Mouse (Mus musculus) heart, embryonic 10.5 days (tissue): Measurements from ENCODE around the gene Ucn. TPM values are rescaled to one million over a fixed set of nuclear protein-coding genes. Genes with fewer than 3 reads are reported as not detected.

ENCODE experiments used
- DNase-seq: peaks from one replicate; pipeline ENCODE4 v3.0.0-alpha.2; 2017; ENCODE audit warnings: low spot score
- H3K27ac ChIP-seq: fragments of 300-500 bp; sonication (generic); 2 replicates; pipeline ENCODE4 v1.5.1; 2016; ENCODE audit warnings: mild to moderate bottlenecking
- H3K27me3 ChIP-seq: fragments of 300-500 bp; sonication (generic); 2 replicates; pipeline ENCODE4 v1.6.1; 2016; ENCODE audit warnings: mild to moderate bottlenecking; ENCODE audit not compliant: poor library complexity, insufficient read depth, severe bottlenecking
- H3K36me3 ChIP-seq: fragments of 300-500 bp; sonication (generic); 2 replicates; pipeline ENCODE4 v1.6.1; 2016; ENCODE audit warnings: mild to moderate bottlenecking, moderate library complexity
- H3K4me1 ChIP-seq: fragments of 300-500 bp; sonication (generic); 2 replicates; pipeline ENCODE4 v1.6.1; 2016; ENCODE audit warnings: mild to moderate bottlenecking
- H3K4me3 ChIP-seq: fragments of 300-500 bp; sonication (generic); 2 replicates; pipeline ENCODE4 v1.5.1; 2016; ENCODE audit warnings: mild to moderate bottlenecking, moderate library complexity
- H3K9me3 ChIP-seq: fragments of 300-500 bp; sonication (generic); 2 replicates; pipeline ENCODE4 v1.6.1; 2016; ENCODE audit warnings: mild to moderate bottlenecking, moderate library complexity
- WGBS: fragments of 180-500 bp; shearing (Covaris S2); methylation state at CpG from one replicate; pipeline ENCODE4 v1.1.7; 2016; 5-methylcytosine and 5-hydroxymethylcytosine counted together
- polyA plus RNA-seq: library from polyadenylated mRNA; unstranded; fragments of >200 nt; fragmentation: Nextera tagmentation; extraction: Ambion mirVana; gene quantifications from 2 replicates; pipeline ENCODE4 v1.2.1, GENCODE M21; 2016

The Ucn gene
- polyA plus RNA-seq = not detected in 2 replicates

DNA sequence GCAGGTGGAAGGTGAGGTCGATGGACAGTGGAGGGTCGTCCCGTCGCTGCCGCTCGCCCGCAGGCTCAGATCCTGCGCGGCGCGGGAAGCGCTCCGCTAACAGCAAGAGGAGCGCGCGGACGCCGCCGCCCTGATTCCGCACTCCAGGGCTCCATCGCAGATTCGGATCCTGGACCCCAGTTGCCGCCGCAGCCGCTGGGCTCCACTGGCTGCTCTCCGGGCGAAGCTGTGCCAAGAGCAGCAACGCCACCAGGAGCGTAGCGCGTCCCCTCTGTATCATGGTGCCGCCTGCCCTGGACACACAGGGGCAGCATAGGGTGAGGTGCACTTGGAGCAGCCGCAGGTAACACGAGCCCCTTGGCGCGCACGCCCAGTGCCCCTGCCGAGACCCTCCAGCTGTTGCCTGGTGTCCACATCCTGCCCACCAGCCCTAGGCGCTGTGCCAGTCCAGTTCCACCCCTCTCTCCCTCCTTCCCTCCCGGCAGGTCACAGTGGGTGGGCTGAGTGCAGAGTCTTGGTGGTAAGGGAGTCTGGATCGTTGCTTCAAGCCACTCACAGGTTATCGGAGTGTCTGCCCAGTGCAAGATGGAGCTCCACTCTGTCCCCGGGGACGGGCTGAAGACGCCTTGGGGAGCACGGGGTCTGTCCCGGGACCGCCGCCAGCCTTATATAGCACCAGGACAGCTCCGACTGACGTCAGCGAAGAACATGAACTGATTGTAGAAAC lies at the start of gene Ucn:
Gene Ucn (minus strand): TSS at position 589 of the 727 bp plus-strand sequence.
- Histone ChIP-seq H3K9me3 (no peaks in the 10 kb centered on the region), H3K27me3 (peaks cover 67% of the 10 kb centered on the region), H3K36me3 (peaks cover 13% of the 10 kb centered on the region), H3K4me3 (peak within 1 kb of the TSS; percentile 49), H3K4me1 (peaks cover 32% of the 10 kb centered on the region), H3K27ac (no peak within 1 kb of the TSS)
- DNase-seq = no peak
- WGBS = 2% methylated on average over 52 of the region's 52 CpGs

GRCm38 (mm10) chr5:31183678-31184077 lies 45.0 kb upstream of the Ucn start:
- Histone ChIP-seq H3K4me3 (no peak overlapping the region), H3K4me1 (peaks cover 8% of the 10 kb centered on the region; the same call in 1 of the 2 replicates), H3K27ac (no peak overlapping the region), H3K27me3 (no peaks in the 10 kb centered on the region), H3K36me3 (peaks cover 20% of the 10 kb centered on the region), H3K9me3 (no peaks in the 10 kb centered on the region)
- 37% methylated on average over 4 of the region's 4 CpGs for WGBS
- DNase-seq = no peak

- 92% methylated on average over 9 of the region's 9 CpGs for WGBS
- H3K4me1 ChIP-seq = peaks cover 8% of the 10 kb centered on the region; the same call in 1 of the 2 replicates
- H3K9me3 ChIP-seq = no peaks in the 10 kb centered on the region
- no peak for DNase-seq
- H3K27ac ChIP-seq = no peak overlapping the region
- no peaks in the 10 kb centered on the region for H3K27me3 ChIP-seq
- H3K4me3 ChIP-seq = no peak overlapping the region; the same call in 1 of the 2 replicates
- H3K36me3 ChIP-seq = peaks cover 10% of the 10 kb centered on the region; the same call in 1 of the 2 replicates
These were observed 42.6 kb upstream of the Ucn start for GRCm38 (mm10) chr5:31181183-31181770.

DNA sequence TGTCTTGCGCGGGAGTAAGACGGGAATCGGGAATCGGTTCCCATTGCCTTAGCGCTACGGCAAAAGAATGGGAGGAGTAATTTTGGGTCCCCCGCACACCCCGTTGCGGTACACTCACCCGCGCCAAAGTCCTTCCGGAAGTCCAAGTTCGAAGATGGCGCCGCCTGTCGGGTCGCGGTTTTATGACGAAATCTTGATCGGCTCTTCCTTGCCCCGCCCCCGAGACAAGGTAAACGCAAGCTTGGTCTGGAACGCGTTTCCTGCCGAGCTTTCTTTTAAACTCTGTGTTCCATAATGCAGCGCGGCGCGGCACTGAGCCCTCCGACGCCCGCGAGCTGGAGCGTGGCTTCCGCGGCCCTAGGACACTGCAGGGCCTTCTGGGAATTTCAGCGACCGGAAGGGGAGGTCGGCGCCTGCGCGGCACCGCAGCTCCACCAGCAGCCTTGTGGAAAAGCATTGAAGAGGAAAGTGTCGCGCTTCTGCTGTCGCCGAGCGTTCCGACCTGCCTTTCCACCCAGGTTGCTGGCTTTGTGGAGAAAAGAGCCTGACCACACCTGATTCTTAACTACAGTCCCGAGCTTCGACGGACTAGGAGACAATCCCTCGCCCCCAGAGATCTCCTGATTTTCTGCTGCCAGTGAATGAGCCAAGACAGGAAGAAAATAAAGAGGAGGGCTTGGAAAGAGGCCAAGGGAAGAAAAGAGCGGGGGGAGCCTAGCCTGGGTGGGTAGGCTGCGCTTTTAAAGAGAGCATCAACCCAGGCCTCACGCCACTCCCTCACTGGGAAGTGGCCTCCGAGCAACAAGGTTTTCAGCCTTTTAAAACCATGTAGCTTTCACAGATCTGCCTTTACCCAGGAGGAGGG lies 41.4 kb upstream of the Ucn start, which contains the start of the genes Gm29609 and Gtf3c2:
Gene Gm29609 (minus strand): TSS at position 146 of the 865 bp plus-strand sequence.
Gene Gtf3c2 (minus strand): TSS at position 379 of the 865 bp plus-strand sequence.
- peaks cover 8% of the 10 kb centered on the region; the same call in 1 of the 2 replicates for H3K4me1 ChIP-seq
- H3K4me3 ChIP-seq = peak within 1 kb of the TSS; percentile 89
- WGBS = under 1% methylated on average over 59 of the region's 59 CpGs
- no peaks in the 10 kb centered on the region for H3K27me3 ChIP-seq
- peak; percentile 97 for DNase-seq
- peaks cover 10% of the 10 kb centered on the region; the same call in 1 of the 2 replicates for H3K36me3 ChIP-seq
- H3K27ac ChIP-seq = peak within 1 kb of the TSS; percentile 94
- no peaks in the 10 kb centered on the region for H3K9me3 ChIP-seq

DNA sequence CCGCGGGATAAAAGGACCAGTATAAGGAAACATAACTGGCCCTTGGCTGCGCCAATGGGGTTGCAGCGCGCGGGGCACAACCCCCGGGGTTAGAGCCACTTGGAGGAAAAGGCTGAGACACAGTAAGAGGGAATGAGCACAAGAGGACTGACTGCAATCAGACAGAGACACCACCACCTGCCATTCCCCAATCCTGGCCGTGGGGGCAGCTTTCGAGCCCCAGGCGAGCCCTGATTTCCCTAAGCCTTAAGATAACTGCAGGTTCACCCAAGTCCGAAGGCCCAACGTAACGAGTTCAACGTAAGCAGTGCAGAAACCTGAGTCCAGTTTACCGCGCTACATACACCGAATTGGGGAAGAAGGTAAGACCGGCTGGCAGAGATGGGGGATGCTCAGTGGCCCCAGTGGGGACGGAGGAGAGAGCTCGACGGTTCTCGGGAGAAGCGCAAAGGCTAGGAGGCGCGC lies 40.7 kb upstream of the Ucn start:
- DNase-seq = no peak
- WGBS = under 1% methylated on average over 25 of the region's 25 CpGs

DNA sequence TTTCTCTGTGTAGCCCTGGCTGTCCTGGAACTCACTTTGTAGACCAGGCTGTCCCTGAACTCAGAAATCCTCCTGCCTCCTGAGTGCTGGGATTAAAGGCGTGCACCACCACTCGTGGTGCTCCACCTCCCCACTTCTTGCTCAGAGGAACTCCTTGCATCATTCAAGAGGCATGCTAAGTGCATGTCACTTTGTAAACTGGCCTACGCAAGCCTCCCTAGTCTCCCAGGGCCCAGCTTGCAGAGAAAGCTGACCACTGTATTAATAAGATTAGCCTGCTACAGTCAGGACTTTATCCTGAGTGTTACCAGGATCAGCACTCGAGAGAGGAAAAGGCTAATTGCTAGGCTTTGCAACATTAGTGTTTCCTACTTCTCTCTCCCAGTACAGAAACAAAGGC lies 30.0 kb upstream of the Ucn start:
- no peaks in the 10 kb centered on the region for H3K27me3 ChIP-seq
- no peaks in the 10 kb centered on the region for H3K4me1 ChIP-seq
- WGBS = 78% methylated on average over 4 of the region's 4 CpGs
- no peaks in the 10 kb centered on the region for H3K9me3 ChIP-seq
- no peak for DNase-seq
- no peak overlapping the region for H3K27ac ChIP-seq
- H3K36me3 ChIP-seq = peaks cover 97% of the 10 kb centered on the region
- no peak overlapping the region for H3K4me3 ChIP-seq

More for the DNA sequence above, 40.7 kb upstream of the Ucn start:
- Histone ChIP-seq H3K36me3 (peaks cover 12% of the 10 kb centered on the region), H3K4me1 (peaks cover 8% of the 10 kb centered on the region; the same call in 1 of the 2 replicates), H3K9me3 (no peaks in the 10 kb centered on the region), H3K27ac (peak overlapping the region; percentile 94), H3K4me3 (peak overlapping the region; percentile 89), H3K27me3 (no peaks in the 10 kb centered on the region)

DNA sequence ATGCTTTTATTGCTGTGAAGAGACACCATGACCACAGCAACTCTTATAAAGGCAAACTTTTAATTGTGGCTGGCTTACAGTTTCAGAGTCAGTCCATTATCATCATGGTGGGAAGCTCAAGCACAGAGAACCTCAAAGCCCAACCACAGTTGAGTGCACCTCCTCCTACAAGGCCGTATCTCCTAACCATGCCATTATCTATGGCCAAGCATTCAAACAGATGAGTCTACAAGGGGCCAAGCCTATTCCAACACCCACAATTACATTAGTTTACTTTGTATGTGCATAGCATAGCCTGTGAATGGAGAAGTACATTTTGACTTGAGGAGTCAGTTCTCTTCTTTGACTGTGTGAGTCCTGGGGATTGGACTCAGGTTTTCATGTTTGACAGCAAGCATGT lies 26.2 kb upstream of the Ucn start:
- WGBS = 70% methylated on average over 1 of the region's 1 CpGs
- Histone ChIP-seq H3K9me3 (no peaks in the 10 kb centered on the region), H3K27me3 (no peaks in the 10 kb centered on the region), H3K36me3 (peaks cover 92% of the 10 kb centered on the region), H3K4me3 (no peak overlapping the region), H3K27ac (no peak overlapping the region), H3K4me1 (no peaks in the 10 kb centered on the region)
- no peak for DNase-seq

DNA sequence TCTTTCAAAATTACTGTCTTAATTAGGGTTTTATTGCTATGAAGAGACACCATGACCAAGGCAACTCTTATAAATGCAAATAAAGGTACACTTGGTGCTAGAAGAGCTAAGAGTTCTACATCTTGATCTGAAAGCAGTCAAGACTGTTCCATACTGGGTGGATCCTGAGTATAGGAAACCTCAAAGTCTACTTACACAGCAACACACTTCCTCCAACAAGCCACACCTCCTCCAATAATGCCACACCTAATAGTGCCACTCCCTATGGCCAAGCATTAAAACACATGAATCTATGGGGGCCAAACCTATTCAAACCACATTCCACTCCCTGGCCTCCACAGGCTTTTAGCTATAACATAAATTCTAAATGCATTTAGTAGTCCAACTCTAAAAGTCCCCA lies 23.8 kb upstream of the Ucn start:
- Histone ChIP-seq H3K4me3 (no peak overlapping the region), H3K36me3 (peaks cover 92% of the 10 kb centered on the region), H3K9me3 (no peaks in the 10 kb centered on the region), H3K4me1 (no peaks in the 10 kb centered on the region), H3K27me3 (no peaks in the 10 kb centered on the region), H3K27ac (no peak overlapping the region)
- no peak for DNase-seq

DNA sequence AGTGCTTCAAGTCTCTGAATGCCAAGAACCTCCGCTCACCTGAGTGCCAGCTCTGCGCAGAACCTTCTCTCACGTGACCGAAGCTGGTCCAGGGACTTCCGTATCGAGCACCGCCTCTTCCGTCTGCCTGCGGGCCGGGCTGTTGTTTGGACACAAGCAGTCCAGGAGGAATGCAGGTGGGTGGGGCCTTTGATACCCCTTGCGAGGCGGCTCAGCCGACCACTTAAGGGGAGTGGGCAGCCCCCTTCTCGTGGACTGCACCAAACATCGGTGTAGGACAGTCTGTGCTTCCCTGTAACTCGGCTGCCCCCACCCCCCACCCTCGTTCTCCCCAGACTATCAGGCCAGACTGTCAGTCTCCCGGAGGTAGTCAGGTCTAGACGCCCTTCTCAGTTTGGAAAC lies 15.5 kb upstream of the Ucn start, which contains the start of gene Mpv17:
Gene Mpv17 (minus strand): TSS at position 100 of the 402 bp plus-strand sequence.
- H3K9me3 ChIP-seq = no peaks in the 10 kb centered on the region
- peak within 1 kb of the TSS; percentile 86 for H3K27ac ChIP-seq
- H3K27me3 ChIP-seq = no peaks in the 10 kb centered on the region
- peak; percentile 95 for DNase-seq
- peaks cover 52% of the 10 kb centered on the region for H3K36me3 ChIP-seq
- H3K4me1 ChIP-seq = peaks cover 12% of the 10 kb centered on the region
- WGBS = under 1% methylated on average over 19 of the region's 19 CpGs
- peak within 1 kb of the TSS; percentile 72 for H3K4me3 ChIP-seq

GRCm38 (mm10) chr5:31153516-31154151 lies 15.0 kb upstream of the Ucn start:
- Histone ChIP-seq H3K27me3 (no peaks in the 10 kb centered on the region), H3K27ac (peak overlapping the region; percentile 86), H3K36me3 (peaks cover 48% of the 10 kb centered on the region), H3K4me1 (peaks cover 12% of the 10 kb centered on the region), H3K9me3 (no peaks in the 10 kb centered on the region), H3K4me3 (peak overlapping the region; percentile 72)
- WGBS = 33% methylated on average over 6 of the region's 6 CpGs
- no peak for DNase-seq

GRCm38 (mm10) chr5:31151746-31152145 lies 13.1 kb upstream of the Ucn start:
- H3K27me3 ChIP-seq = no peaks in the 10 kb centered on the region
- WGBS = 91% methylated on average over 3 of the region's 3 CpGs
- H3K9me3 ChIP-seq = no peaks in the 10 kb centered on the region
- no peak overlapping the region for H3K4me3 ChIP-seq
- H3K27ac ChIP-seq = no peak overlapping the region
- no peak for DNase-seq
- H3K36me3 ChIP-seq = peaks cover 34% of the 10 kb centered on the region
- H3K4me1 ChIP-seq = peaks cover 12% of the 10 kb centered on the region

DNA sequence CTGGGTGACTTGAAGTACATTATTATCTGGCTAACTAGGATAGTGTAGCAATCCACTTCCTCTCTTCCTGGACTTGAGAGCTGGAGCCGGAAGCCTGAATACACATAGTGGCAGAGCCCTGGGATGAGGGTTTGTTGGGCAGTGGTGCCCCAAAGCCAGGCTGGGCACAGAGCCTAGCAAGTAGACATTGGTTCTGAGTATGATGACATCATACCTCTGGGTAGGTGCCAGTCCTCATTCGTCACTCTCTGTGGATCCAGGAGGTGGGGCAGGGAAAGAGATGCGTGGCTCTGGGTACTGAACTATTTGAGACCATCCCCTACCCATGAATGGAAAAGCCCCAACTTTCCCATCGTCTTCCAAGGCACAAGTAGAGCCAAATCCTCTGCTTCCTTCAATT lies 11.2 kb upstream of the Ucn start:
- H3K4me1 ChIP-seq = peaks cover 12% of the 10 kb centered on the region
- WGBS = 93% methylated on average over 4 of the region's 4 CpGs
- H3K9me3 ChIP-seq = no peaks in the 10 kb centered on the region
- DNase-seq = no peak
- no peak overlapping the region for H3K4me3 ChIP-seq
- no peak overlapping the region for H3K27ac ChIP-seq
- H3K27me3 ChIP-seq = no peaks in the 10 kb centered on the region
- peaks cover 40% of the 10 kb centered on the region for H3K36me3 ChIP-seq
